ENCODE assay signal across 28 mouse cellular contexts in genomic region chr5:20699116-20699515, GRCm38 (mm10).
A peak's percentile ranks its signal among the peaks of the same experiment; 100 is the strongest.
DNase-seq lines count a peak whose midpoint lies in the region; ATAC-seq and TF ChIP-seq lines count a peak whose summit lies in the region.
"Had no signal": no experiment of that assay in that cellular context is flagged by ENCODE, and none has a peak within 500 bp of the region (broad histone marks: within the 10 kb centered on the region; RNA-seq: fewer than 3 reads in every experiment).

No protein-coding gene starts in this region.

- H3K4me2 ChIP-seq in hindbrain, postnatal 0 days (ENCODE audit: low read depth, low read length), result no peak overlapping the region
- no peak overlapping the region for H3K4me2 ChIP-seq in hindbrain, embryonic 11.5 days (replicated peaks; ENCODE audit: low read depth, low read length)
- H3K4me2 ChIP-seq in midbrain, postnatal 0 days (ENCODE audit: low read depth, low read length, poor library complexity, severe bottlenecking), result no peak overlapping the region
- H3K4me2 ChIP-seq: embryonic facial prominence, embryonic 13.5 days; forebrain, embryonic 13.5 days; heart, embryonic 12.5 days; heart, embryonic 15.5 days; hindbrain, embryonic 14.5 days had no signal

- no peak for TF ChIP-seq POLR2A in cortical plate, adult 2 months (IDR thresholded peaks at IDR 0.05; ENCODE audit: extremely low read depth, insufficient read depth, low read length)

- H3K9ac ChIP-seq in hindbrain, postnatal 0 days (replicated peaks; ENCODE audit: low read length), result no peak overlapping the region
- H3K9ac ChIP-seq in hindbrain, embryonic 11.5 days (ENCODE audit: low read depth, low read length), result no peak overlapping the region
- H3K9ac ChIP-seq in midbrain, postnatal 0 days (replicated peaks; ENCODE audit: low read length, poor library complexity, severe bottlenecking), result no peak overlapping the region
- H3K9ac ChIP-seq: embryonic facial prominence, embryonic 13.5 days; forebrain, embryonic 13.5 days; heart, embryonic 12.5 days; heart, embryonic 15.5 days; hindbrain, embryonic 14.5 days had no signal

- 88% methylated on average over 5 of the region's 5 CpGs for WGBS in hindbrain, postnatal 0 days
- WGBS in hindbrain, embryonic 11.5 days, result 82% methylated on average over 5 of the region's 5 CpGs
- 87% methylated on average over 5 of the region's 5 CpGs for WGBS in midbrain, postnatal 0 days
- 85% methylated on average over 5 of the region's 5 CpGs for WGBS in midbrain, embryonic 10.5 days

- H3K27me3 ChIP-seq in hindbrain, postnatal 0 days (ENCODE audit: insufficient read depth, low read length), result no peaks in the 10 kb centered on the region
- no peaks in the 10 kb centered on the region for H3K27me3 ChIP-seq in hindbrain, embryonic 11.5 days (ENCODE audit: control insufficient read depth, insufficient read depth, low read length)
- no peaks in the 10 kb centered on the region for H3K27me3 ChIP-seq in midbrain, postnatal 0 days (ENCODE audit: insufficient read depth, low read length)
- no peaks in the 10 kb centered on the region for H3K27me3 ChIP-seq in midbrain, embryonic 10.5 days (ENCODE audit: low read depth, poor library complexity, severe bottlenecking)
- H3K27me3 ChIP-seq: embryonic facial prominence, embryonic 13.5 days; forebrain, embryonic 13.5 days; heart, embryonic 12.5 days; heart, embryonic 15.5 days; Patski had no signal

- 0 out of 2 replicates have a peak, but pooled peaks cover under 1% of the 10 kb centered on the region for H3K9me3 ChIP-seq in hindbrain, postnatal 0 days (ENCODE audit: low read length)
- H3K9me3 ChIP-seq in hindbrain, embryonic 11.5 days (ENCODE audit: control insufficient read depth, low read length), result no peaks in the 10 kb centered on the region
- H3K9me3 ChIP-seq in midbrain, postnatal 0 days (ENCODE audit: low read length), result no peaks in the 10 kb centered on the region
- H3K9me3 ChIP-seq in midbrain, embryonic 10.5 days (replicated peaks), result no peaks in the 10 kb centered on the region; the same call in 1 of the 2 replicates
- H3K9me3 ChIP-seq: embryonic facial prominence, embryonic 13.5 days; forebrain, embryonic 10.5 days; forebrain, embryonic 13.5 days; heart, embryonic 15.5 days; hindbrain, embryonic 10.5 days had no signal

- peaks cover 3% of the 10 kb centered on the region; the same call in 1 of the 2 replicates for H3K4me1 ChIP-seq in hindbrain, postnatal 0 days (ENCODE audit: insufficient read depth, low read length)
- H3K4me1 ChIP-seq in hindbrain, embryonic 11.5 days (replicated peaks; ENCODE audit: control insufficient read depth, insufficient read depth, low read length), result no peaks in the 10 kb centered on the region
- H3K4me1 ChIP-seq in midbrain, postnatal 0 days (ENCODE audit: insufficient read depth, low read length), result no peaks in the 10 kb centered on the region
- H3K4me1 ChIP-seq in midbrain, embryonic 10.5 days, result peaks cover 16% of the 10 kb centered on the region
- no peaks in the 10 kb centered on the region for H3K4me1 ChIP-seq in cortical plate, adult 2 months (ENCODE audit: control insufficient read depth, insufficient read depth, low read length)
- H3K4me1 ChIP-seq: embryonic facial prominence, embryonic 13.5 days had no signal

- no peaks in the 10 kb centered on the region for H3K36me3 ChIP-seq in hindbrain, postnatal 0 days (ENCODE audit: insufficient read depth, low read length)
- H3K36me3 ChIP-seq in hindbrain, embryonic 11.5 days (ENCODE audit: control insufficient read depth, insufficient read depth, low read length), result no peaks in the 10 kb centered on the region
- H3K36me3 ChIP-seq in midbrain, postnatal 0 days (ENCODE audit: insufficient read depth, low read length), result no peaks in the 10 kb centered on the region
- no peaks in the 10 kb centered on the region for H3K36me3 ChIP-seq in midbrain, embryonic 10.5 days
- H3K36me3 ChIP-seq: embryonic facial prominence, embryonic 10.5 days; embryonic facial prominence, embryonic 13.5 days; forebrain, embryonic 10.5 days; G1E; heart, embryonic 12.5 days; heart, embryonic 15.5 days; hindbrain, embryonic 10.5 days had no signal

- ATAC-seq in hindbrain, postnatal 0 days, result no peak
- no peak for ATAC-seq in hindbrain, embryonic 11.5 days (ENCODE audit: low FRiP score)
- ATAC-seq in midbrain, postnatal 0 days (ENCODE audit: low FRiP score), result no peak
- ATAC-seq: CD4-positive, CD25-positive, alpha-beta regulatory T cell, adult 4 months; forebrain, embryonic 13.5 days; Patski had no signal

- DNase-seq in hindbrain, postnatal 0 days (ENCODE audit: low spot score), result peak; percentile 26
- no peak for DNase-seq in hindbrain, embryonic 11.5 days (ENCODE audit: low spot score)
- no peak for DNase-seq in midbrain, postnatal 0 days (ENCODE audit: low spot score)
- DNase-seq in midbrain, embryonic 10.5 days (ENCODE audit: low spot score), result no peak
- DNase-seq in urinary bladder, postnatal 10 days (ENCODE audit: low spot score), result no peak
- no peak for DNase-seq in layer of hippocampus, adult 9-10 months (ENCODE audit: low spot score)
- DNase-seq: adrenal gland, postnatal 10 days; adrenal gland, postnatal 36 days; cerebellum, adult 18-20 months; cerebellum, adult 9-10 months; cerebellum, postnatal 14 days; embryo, embryonic 11 days; gastrocnemius, postnatal 25 days; heart, adult 18-20 months; heart, postnatal 10 days; heart, postnatal 36 days had no signal

- H3K27ac ChIP-seq in hindbrain, postnatal 0 days, result no peak overlapping the region
- no peak overlapping the region for H3K27ac ChIP-seq in hindbrain, embryonic 11.5 days (ENCODE audit: low read depth, low read length)
- no peak overlapping the region for H3K27ac ChIP-seq in midbrain, postnatal 0 days (ENCODE audit: low read depth, low read length)
- H3K27ac ChIP-seq in midbrain, embryonic 10.5 days (replicated peaks), result no peak overlapping the region
- H3K27ac ChIP-seq in cortical plate, adult 2 months (ENCODE audit: insufficient read depth, low read length), result no peak overlapping the region
- H3K27ac ChIP-seq: embryonic facial prominence, embryonic 10.5 days; embryonic facial prominence, embryonic 13.5 days; forebrain, embryonic 10.5 days; forebrain, embryonic 13.5 days; heart, embryonic 15.5 days; hindbrain, embryonic 10.5 days; hindbrain, embryonic 14.5 days had no signal

- peak; percentile 45; the same call in 1 of the 2 replicates for TF ChIP-seq CTCF in hindbrain, postnatal 0 days (IDR thresholded peaks at IDR 0.05; ENCODE audit: low read depth)
- TF ChIP-seq CTCF in midbrain, postnatal 0 days (IDR thresholded peaks at IDR 0.05), result peak; percentile 48
- TF ChIP-seq CTCF in cortical plate, adult 2 months (IDR thresholded peaks at IDR 0.05; ENCODE audit: extremely low read depth, insufficient read depth, low read length), result 0 out of 2 replicates have a peak, but pooled peaks have one; percentile 0

- H3K4me3 ChIP-seq in hindbrain, postnatal 0 days (ENCODE audit: low read length), result no peak overlapping the region
- no peak overlapping the region for H3K4me3 ChIP-seq in hindbrain, embryonic 11.5 days (ENCODE audit: low read depth, low read length)
- H3K4me3 ChIP-seq in midbrain, postnatal 0 days (ENCODE audit: low read depth, low read length), result no peak overlapping the region
- no peak overlapping the region for H3K4me3 ChIP-seq in midbrain, embryonic 10.5 days
- no peak overlapping the region for H3K4me3 ChIP-seq in cortical plate, adult 2 months (ENCODE audit: insufficient read depth, low read length)
- H3K4me3 ChIP-seq: embryonic facial prominence, embryonic 10.5 days; embryonic facial prominence, embryonic 13.5 days; forebrain, embryonic 10.5 days; forebrain, embryonic 13.5 days; heart, embryonic 12.5 days; heart, embryonic 15.5 days; hindbrain, embryonic 10.5 days had no signal
